ENCODE assay signal across 24 mouse cellular contexts in the genomic region with DNA sequence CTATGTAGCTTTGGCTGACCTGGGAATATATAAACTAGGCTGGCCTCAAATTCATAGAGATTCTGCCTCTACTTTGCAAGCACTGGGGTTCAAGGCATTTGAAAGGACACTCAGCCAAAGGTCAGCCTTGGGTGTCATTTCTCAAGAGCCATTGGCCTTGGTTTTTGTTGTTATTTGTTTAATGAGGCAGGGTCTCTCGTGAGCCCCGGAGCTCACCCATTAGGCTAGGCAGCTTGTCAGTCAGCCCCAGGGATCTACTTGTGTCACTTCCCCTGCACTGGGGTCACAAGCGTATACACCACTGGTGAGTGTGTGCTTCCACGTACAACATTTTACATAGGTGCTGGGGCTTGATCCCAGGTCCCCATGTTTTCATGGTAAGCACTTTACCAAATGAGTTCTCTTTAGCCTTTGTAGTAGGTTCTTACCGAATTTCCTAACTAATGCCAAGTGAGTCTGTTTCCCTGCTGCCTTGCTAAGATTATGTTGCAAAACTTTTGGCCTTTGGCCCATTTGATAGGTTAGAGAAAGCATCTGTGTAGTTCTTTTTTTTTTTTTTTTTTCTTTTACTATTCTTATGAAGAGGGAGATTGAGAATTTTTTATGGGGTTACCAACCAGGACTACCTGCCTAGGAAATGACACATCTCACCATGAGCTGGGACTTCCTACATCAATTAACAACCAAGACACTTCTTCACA. TPM values are rescaled to one million over a fixed set of nuclear protein-coding genes. Genes with fewer than 3 reads are reported as not detected.
DNase-seq lines count a peak whose midpoint lies in the region; ATAC-seq and TF ChIP-seq lines count a peak whose summit lies in the region.
"Had no signal": no experiment of that assay in that cellular context is flagged by ENCODE, and none has a peak within 500 bp of the region (broad histone marks: within the 10 kb centered on the region; RNA-seq: fewer than 3 reads in every experiment).

No protein-coding gene starts in this region.

- no peaks in the 10 kb centered on the region for H3K9me3 ChIP-seq in lung, embryonic 16.5 days (ENCODE audit: control insufficient read depth, low read length)
- 0 out of 2 replicates have a peak, but pooled peaks cover 2% of the 10 kb centered on the region for H3K9me3 ChIP-seq in kidney, embryonic 14.5 days (ENCODE audit: control insufficient read depth, low read length)
- H3K9me3 ChIP-seq: embryonic facial prominence, embryonic 10.5 days; G1E; intestine, embryonic 15.5 days; liver, embryonic 12.5 days; neural tube, embryonic 12.5 days had no signal

- no peak overlapping the region for H3K4me3 ChIP-seq in lung, embryonic 16.5 days (ENCODE audit: low read length)
- H3K4me3 ChIP-seq in lung, adult 2 months (replicated peaks; ENCODE audit: extremely low read depth, low read depth, low read length), result no peak overlapping the region
- H3K4me3 ChIP-seq in kidney, embryonic 14.5 days (ENCODE audit: low read length), result no peak overlapping the region
- H3K4me3 ChIP-seq: embryonic facial prominence, embryonic 10.5 days; intestine, embryonic 15.5 days; liver, embryonic 12.5 days; neural tube, embryonic 12.5 days had no signal

- no peak for TF ChIP-seq POLR2A in lung, adult 2 months (IDR thresholded peaks at IDR 0.05; ENCODE audit: borderline replicate concordance, extremely low read depth, low read depth, low read length)

- peak; percentile 24 for DNase-seq in adrenal gland, adult 8-10 months
- no peak for DNase-seq in adrenal gland, postnatal 4 days (ENCODE audit: low spot score in 2 of 2)
- DNase-seq in lung, adult 2 months, result no peak
- peak; percentile 67 for DNase-seq in adrenal gland, postnatal 14 days
- no peak for DNase-seq in embryo, embryonic 11 days
- DNase-seq: B cell, adult 2 months; cerebellum, adult 9-10 months; gastrocnemius, postnatal 10 days; kidney, adult 8-10 months; kidney, postnatal 14 days; midbrain, embryonic 14.5 days; right cerebral cortex, postnatal 14 days had no signal

- TF ChIP-seq CTCF in lung, adult 2 months (IDR thresholded peaks at IDR 0.05; ENCODE audit: insufficient read depth, low read length), result no peak

- H3K4me2 ChIP-seq in lung, embryonic 16.5 days (ENCODE audit: low read depth, low read length), result no peak overlapping the region
- no peak overlapping the region for H3K4me2 ChIP-seq in kidney, embryonic 14.5 days (replicated peaks; ENCODE audit: low read depth, low read length)
- H3K4me2 ChIP-seq: intestine, embryonic 15.5 days; liver, embryonic 12.5 days; neural tube, embryonic 12.5 days had no signal

- no peaks in the 10 kb centered on the region for H3K36me3 ChIP-seq in lung, embryonic 16.5 days (ENCODE audit: control insufficient read depth, insufficient read depth, low read length)
- no peaks in the 10 kb centered on the region for H3K36me3 ChIP-seq in kidney, embryonic 14.5 days (ENCODE audit: control insufficient read depth, insufficient read depth, low read length)
- H3K36me3 ChIP-seq: embryonic facial prominence, embryonic 10.5 days; G1E; intestine, embryonic 15.5 days; liver, embryonic 12.5 days; neural tube, embryonic 12.5 days had no signal

- H3K27ac ChIP-seq in lung, embryonic 16.5 days (ENCODE audit: low read length), result 0 out of 2 replicates have a peak overlapping the region, but pooled peaks have one; percentile 22
- H3K27ac ChIP-seq in kidney, embryonic 14.5 days (ENCODE audit: low read depth, low read length), result no peak overlapping the region
- H3K27ac ChIP-seq: embryonic facial prominence, embryonic 10.5 days; intestine, embryonic 15.5 days; liver, embryonic 12.5 days; neural tube, embryonic 12.5 days; stomach, postnatal 0 days had no signal

- H3K9ac ChIP-seq in lung, embryonic 16.5 days (ENCODE audit: low read length), result no peak overlapping the region
- H3K9ac ChIP-seq in kidney, embryonic 14.5 days (ENCODE audit: low read depth, low read length), result no peak overlapping the region
- H3K9ac ChIP-seq: intestine, embryonic 15.5 days; liver, embryonic 12.5 days; neural tube, embryonic 12.5 days had no signal

- H3K4me1 ChIP-seq in lung, embryonic 16.5 days (replicated peaks; ENCODE audit: control insufficient read depth, insufficient read depth, low read length), result peaks cover 7% of the 10 kb centered on the region
- H3K4me1 ChIP-seq in lung, adult 2 months (ENCODE audit: control insufficient read depth, insufficient read depth, low read length), result peaks cover 5% of the 10 kb centered on the region
- no peaks in the 10 kb centered on the region for H3K4me1 ChIP-seq in kidney, embryonic 14.5 days (ENCODE audit: control insufficient read depth, insufficient read depth, low read length)
- H3K4me1 ChIP-seq: liver, embryonic 12.5 days; neural tube, embryonic 12.5 days had no signal

- peak; percentile 34; the same call in 1 of the 2 replicates for ATAC-seq in lung, embryonic 16.5 days (ENCODE audit: low read depth)
- 0 out of 2 replicates have a peak, but pooled peaks have one; percentile 26 for ATAC-seq in megakaryocyte progenitor cell, adult 5-6 weeks (replicated peaks; ENCODE audit: poor library complexity)
- ATAC-seq in kidney, embryonic 14.5 days (ENCODE audit: low FRiP score, low TSS enrichment), result no peak
- ATAC-seq: activated CD4-positive, CD25-positive, alpha-beta regulatory T cell, adult 4 months; forebrain, embryonic 16.5 days; hindbrain, embryonic 16.5 days; intestine, embryonic 15.5 days; liver, embryonic 12.5 days had no signal

- no peaks in the 10 kb centered on the region for H3K27me3 ChIP-seq in lung, embryonic 16.5 days (ENCODE audit: control insufficient read depth, insufficient read depth, low read depth, low read length)
- H3K27me3 ChIP-seq in kidney, embryonic 14.5 days (ENCODE audit: control insufficient read depth, insufficient read depth, low read length), result no peaks in the 10 kb centered on the region
- H3K27me3 ChIP-seq: intestine, embryonic 15.5 days; neural tube, embryonic 12.5 days had no signal

- WGBS in lung, embryonic 16.5 days, result 58% methylated on average over 5 of the region's 5 CpGs
- WGBS in lung, adult 2 months, result 60% methylated on average over 5 of the region's 5 CpGs
- 71% methylated on average over 5 of the region's 5 CpGs for WGBS in kidney, embryonic 14.5 days

RNA-seq across cellular contexts. Expression of gene Myh10, which starts 18.9 kb away (rescaled TPM):
- total RNA-seq in adrenal gland, adult 8-10 months (2022), result 10 to 100 TPM; 42.2 to 60.3 (median 49.1) TPM
- 10 to 100 TPM; 69.4 to 98.3 TPM for total RNA-seq in adrenal gland, postnatal 4 days (2021)
- polyA plus RNA-seq in lung, embryonic 16.5 days (2015; fragmentation: Nextera tagmentation; extraction: Ambion mirVana), result 119 and 125 TPM in 2 replicates
- polyA plus RNA-seq in lung, adult 2 months (2012; rRNA removed), result 103 and 123 TPM in 2 replicates
- 34.4 and 36.0 TPM in 2 replicates for total RNA-seq in adrenal gland, postnatal 14 days (2021)
- total RNA-seq in megakaryocyte progenitor cell, adult 5-6 weeks (2015), result 6.0 and 8.4 TPM in 2 replicates
- 3.9 and 6.5 TPM in 2 replicates for total RNA-seq in megakaryocyte progenitor cell, adult 5-6 weeks (2017)
- polyA plus RNA-seq in kidney, embryonic 14.5 days (2014; fragmentation: Nextera tagmentation; extraction: Ambion mirVana), result 115 and 145 TPM in 2 replicates

Comparison
In these comparisons a context has a peak if more than half of its experiments do, and no peak if none do; other contexts are left out.
1. DNase-seq: peak in adrenal gland, adult 8-10 months (single experiment) and adrenal gland, postnatal 14 days (single experiment); none in adrenal gland, postnatal 4 days (0 of 2), lung, adult 2 months (single experiment) and embryo, embryonic 11 days (single experiment).